Mouse (Mus musculus): ENCODE results near the gene Krt87. TPM values are rescaled to one million over a fixed set of nuclear protein-coding genes. Genes with fewer than 3 reads are reported as not detected.

The Krt87 gene
- polyA plus RNA-seq, 1 experiment: not detected

GRCm38 (mm10) chr15:101394908-101395307, 43.7 kb downstream of the Krt87 start:
- no peak for TF ChIP-seq GATA1 (IDR thresholded peaks at IDR 0.05; ENCODE audit: low read length)

DNA sequence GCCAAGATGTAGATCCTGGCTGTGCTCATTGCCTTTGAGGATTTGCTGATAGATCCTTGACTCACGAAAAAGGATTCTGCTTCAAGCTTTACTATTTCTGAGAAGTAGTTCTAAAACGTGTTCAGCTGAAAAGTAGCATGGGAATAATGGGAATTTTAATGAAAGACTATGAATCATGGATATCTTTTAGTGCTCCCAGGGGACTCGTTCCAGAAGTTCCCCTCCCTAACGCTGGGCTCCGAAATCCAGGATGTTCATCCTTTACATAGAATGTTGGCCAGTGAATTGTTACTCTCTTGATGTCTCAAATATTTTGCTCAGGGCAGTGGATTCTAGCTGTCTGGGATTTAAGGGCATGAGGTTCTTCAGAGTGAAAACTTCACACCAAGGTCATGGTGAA, 46.4 kb downstream of the Krt87 start:
- TF ChIP-seq GATA1 (IDR thresholded peaks at IDR 0.05; ENCODE audit: low read length): no peak

- TF ChIP-seq GATA1 (IDR thresholded peaks at IDR 0.05; ENCODE audit: low read length): no peak
These were observed 48.4 kb downstream of the Krt87 start for GRCm38 (mm10) chr15:101390203-101390602.

DNA sequence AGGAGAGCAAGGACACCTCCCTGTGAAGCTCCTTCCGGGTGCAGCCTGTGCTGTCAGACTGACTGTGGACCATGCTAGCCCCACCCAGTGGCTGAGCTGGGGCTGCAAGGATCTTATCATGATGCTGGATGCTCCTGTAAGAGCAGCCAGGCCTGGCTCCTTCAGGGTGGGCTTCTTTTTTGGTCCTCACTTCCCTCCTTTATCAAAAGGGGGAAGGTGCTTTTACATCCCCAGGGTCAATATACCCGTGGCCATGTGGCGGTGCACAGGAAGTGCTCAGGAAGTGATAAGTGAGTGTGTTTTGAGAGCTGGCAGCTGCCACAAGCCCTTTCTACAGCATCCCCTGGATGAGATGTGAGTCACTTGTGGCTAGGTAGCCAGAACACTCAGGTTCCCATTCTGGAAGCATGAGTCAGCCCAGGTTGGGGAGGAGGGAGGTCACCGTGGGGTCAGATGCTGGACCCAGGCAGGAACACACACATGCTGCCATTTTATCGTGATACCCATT, 50.5 kb downstream of the Krt87 start:
- TF ChIP-seq GATA1 (IDR thresholded peaks at IDR 0.05; ENCODE audit: low read length): no peak

GRCm38 (mm10) chr15:101387176-101387575, 51.4 kb downstream of the Krt87 start:
- TF ChIP-seq GATA1 (IDR thresholded peaks at IDR 0.05; ENCODE audit: low read length): no peak

DNA sequence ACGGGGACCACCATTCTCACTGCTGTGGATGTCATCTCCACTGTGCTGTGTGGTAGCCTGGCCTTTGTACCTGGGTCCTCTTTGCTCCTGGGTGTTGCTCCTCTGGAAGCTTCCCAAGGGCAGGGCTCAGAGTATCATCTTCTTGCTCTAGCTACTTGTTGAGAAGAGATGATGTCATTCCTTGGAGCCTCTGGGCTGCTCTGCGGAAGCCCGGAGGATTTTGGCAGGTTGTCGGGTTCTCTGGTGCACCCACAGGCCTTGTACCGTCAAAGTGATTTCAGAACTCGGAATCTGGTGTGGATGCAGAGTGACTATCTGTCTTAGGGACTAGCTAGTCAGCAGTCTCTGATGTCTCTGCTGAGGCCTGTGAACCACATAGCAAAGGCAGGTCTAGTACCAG, 53.5 kb downstream of the Krt87 start:
- no peak for TF ChIP-seq GATA1 (IDR thresholded peaks at IDR 0.05; ENCODE audit: low read length)

DNA sequence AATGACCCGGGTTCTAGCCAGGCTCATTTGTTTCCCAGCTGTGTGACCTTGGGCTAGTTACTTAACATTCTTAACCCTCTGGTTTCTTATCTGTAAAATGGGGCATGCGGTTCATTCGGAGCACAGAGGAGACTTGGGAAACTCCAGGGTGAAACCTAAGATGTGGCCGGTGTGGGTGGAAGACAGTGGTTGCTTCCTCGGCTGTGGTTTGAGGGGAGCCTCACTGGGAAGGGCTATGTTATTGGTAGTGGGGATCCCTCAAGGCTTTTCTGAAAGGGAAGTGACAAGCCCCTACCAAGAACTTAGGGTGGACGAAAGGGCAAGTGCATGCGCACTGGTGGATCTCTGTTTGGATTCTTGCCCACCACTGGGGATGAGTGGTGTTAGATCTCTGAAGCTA, 54.0 kb downstream of the Krt87 start:
- TF ChIP-seq GATA1 (IDR thresholded peaks at IDR 0.05; ENCODE audit: low read length): no peak

GRCm38 (mm10) chr15:101382811-101383210, 55.8 kb downstream of the Krt87 start:
- no peak for TF ChIP-seq GATA1 (IDR thresholded peaks at IDR 0.05; ENCODE audit: low read length)

- TF ChIP-seq GATA1 (IDR thresholded peaks at IDR 0.05; ENCODE audit: low read length): no peak
These were observed 56.8 kb downstream of the Krt87 start for GRCm38 (mm10) chr15:101381758-101382157.

Other genes with a start within 250 kb of the Krt87 start
- not detected in 2 replicates for gene Grasp, start 214.6 kb downstream of the Krt87 start, polyA plus RNA-seq (2012)
- gene Nr4a1, start 184.5 kb downstream of the Krt87 start, polyA plus RNA-seq (2012): not detected in 2 replicates
- 39.0 and 53.7 TPM in 2 replicates for gene Atg101, start 154.5 kb downstream of the Krt87 start, polyA plus RNA-seq (2012)
- gene 6030408B16Rik, start 145.6 kb downstream of the Krt87 start, polyA plus RNA-seq (2012): not detected in 2 replicates
- not detected in 2 replicates for gene Krt80, start 68.6 kb downstream of the Krt87 start, polyA plus RNA-seq (2012)
- not detected in 2 replicates for gene Krt7, start 27.8 kb downstream of the Krt87 start, polyA plus RNA-seq (2012)
- not detected in 2 replicates for gene Krt88, start 8.9 kb upstream of the Krt87 start, polyA plus RNA-seq (2012)
- gene Krt81, start 24.9 kb upstream of the Krt87 start, polyA plus RNA-seq (2012): not detected in 2 replicates
- gene Krt86, start 34.7 kb upstream of the Krt87 start, polyA plus RNA-seq (2012): not detected in 2 replicates
- not detected in 2 replicates for gene Krt83, start 52.7 kb upstream of the Krt87 start, polyA plus RNA-seq (2012)
- not detected in 2 replicates for gene Gm49425, start 78.5 kb upstream of the Krt87 start, polyA plus RNA-seq (2012)
- not detected in 2 replicates for gene Krt84, start 94.0 kb upstream of the Krt87 start, polyA plus RNA-seq (2012)
- not detected in 2 replicates for gene Krt82, start 111.9 kb upstream of the Krt87 start, polyA plus RNA-seq (2012)
- not detected in 2 replicates for gene Krt90, start 124.1 kb upstream of the Krt87 start, polyA plus RNA-seq (2012)
- not detected in 2 replicates for gene Krt75, start 135.1 kb upstream of the Krt87 start, polyA plus RNA-seq (2012)
- gene Gm5414, start 189.4 kb upstream of the Krt87 start, polyA plus RNA-seq (2012): not detected in 2 replicates
- not detected in 2 replicates for gene Gm5478, start 208.6 kb upstream of the Krt87 start, polyA plus RNA-seq (2012)
- gene Krt6b, start 241.5 kb upstream of the Krt87 start, polyA plus RNA-seq (2012): not detected in 2 replicates

Data from G1E-ER4 (cell line).